Mouse (Mus musculus) kidney, postnatal 4 days (tissue): ENCODE results near the gene Cbx4.

Experiments
- DNase-seq, 2 experiments: peaks; one replicate each; pipeline ENCODE4 v3.0.0; 2021; ENCODE audit warnings: mixed read lengths in 2 of 2

Cbx4 gene

GRCm38 (mm10) chr11:119084446-119085278 is 1.4 kb downstream of the Cbx4 start:
- peak; percentile 64 to 73 for DNase-seq

DNA sequence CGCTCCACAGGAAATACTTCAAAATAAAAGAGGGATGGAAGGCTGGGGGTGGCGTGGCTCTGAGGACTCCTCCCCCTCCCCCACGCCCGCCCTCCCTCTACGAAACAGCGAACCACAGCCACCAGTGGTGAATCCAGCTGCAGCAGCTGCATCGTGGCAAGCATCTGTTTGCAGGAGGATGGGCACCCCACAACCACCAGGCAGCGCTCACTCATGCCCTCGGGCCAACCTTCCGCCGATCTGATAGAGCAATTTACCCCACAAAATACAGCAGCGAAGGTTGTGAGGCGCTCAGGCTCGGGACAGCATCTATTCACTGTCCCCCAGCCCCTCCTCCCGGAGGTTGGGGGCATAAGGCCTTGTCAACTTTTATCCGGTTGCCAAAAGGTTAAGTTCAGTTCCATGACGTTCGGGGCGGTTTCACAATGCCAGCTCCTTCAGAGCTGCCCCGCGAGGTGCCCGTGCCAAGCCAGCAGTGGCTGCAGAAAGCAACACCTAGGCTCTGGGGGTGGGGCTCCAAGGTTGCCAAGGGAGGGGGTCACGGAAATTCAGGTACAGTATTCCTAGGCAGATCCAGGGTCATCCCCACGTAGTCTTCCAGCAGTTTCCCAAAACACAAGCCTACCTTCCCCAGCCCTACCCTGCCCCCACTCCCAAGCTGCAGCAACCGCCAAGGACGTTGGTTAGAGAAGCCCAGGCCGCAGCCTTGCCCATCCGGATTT is 2.1 kb downstream of the Cbx4 start:
- peak; percentile 62 to 74 for DNase-seq

- DNase-seq = peak; percentile 17 to 46
These were observed 3.1 kb downstream of the Cbx4 start for GRCm38 (mm10) chr11:119082638-119083599.

- peak; percentile 66 for DNase-seq
These were observed 4.0 kb downstream of the Cbx4 start for GRCm38 (mm10) chr11:119081839-119082637.

- DNase-seq = no peak
These were observed 4.7 kb downstream of the Cbx4 start for GRCm38 (mm10) chr11:119081148-119081838.

- no peak for DNase-seq
These were observed 5.4 kb downstream of the Cbx4 start for GRCm38 (mm10) chr11:119080461-119081147.

GRCm38 (mm10) chr11:119079445-119079837 is 6.6 kb downstream of the Cbx4 start:
- DNase-seq = no peak

- DNase-seq = peak; percentile 68 to 77
These were observed 7.2 kb downstream of the Cbx4 start for GRCm38 (mm10) chr11:119078691-119079444.

GRCm38 (mm10) chr11:119077755-119078154 is 8.3 kb downstream of the Cbx4 start:
- DNase-seq = no peak

DNA sequence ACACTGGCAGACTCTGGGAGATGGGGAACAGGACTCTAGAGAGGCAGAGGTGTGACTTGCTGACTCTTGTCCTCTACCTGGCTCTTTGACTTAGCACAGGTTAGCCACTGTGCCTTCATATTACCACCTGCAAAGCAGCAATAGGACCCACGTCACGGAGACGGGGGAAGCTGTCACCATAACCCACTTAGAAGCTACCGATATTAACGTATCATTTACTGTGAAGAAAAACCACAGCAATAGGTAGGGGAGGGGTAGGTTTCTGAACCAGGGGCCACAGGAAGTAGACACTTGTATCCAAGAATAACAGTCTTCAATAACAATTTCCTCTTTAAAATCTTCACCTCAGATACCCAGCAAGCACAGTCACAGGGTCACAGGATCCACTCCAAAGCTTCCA is 10.2 kb downstream of the Cbx4 start:
- DNase-seq = no peak

DNA sequence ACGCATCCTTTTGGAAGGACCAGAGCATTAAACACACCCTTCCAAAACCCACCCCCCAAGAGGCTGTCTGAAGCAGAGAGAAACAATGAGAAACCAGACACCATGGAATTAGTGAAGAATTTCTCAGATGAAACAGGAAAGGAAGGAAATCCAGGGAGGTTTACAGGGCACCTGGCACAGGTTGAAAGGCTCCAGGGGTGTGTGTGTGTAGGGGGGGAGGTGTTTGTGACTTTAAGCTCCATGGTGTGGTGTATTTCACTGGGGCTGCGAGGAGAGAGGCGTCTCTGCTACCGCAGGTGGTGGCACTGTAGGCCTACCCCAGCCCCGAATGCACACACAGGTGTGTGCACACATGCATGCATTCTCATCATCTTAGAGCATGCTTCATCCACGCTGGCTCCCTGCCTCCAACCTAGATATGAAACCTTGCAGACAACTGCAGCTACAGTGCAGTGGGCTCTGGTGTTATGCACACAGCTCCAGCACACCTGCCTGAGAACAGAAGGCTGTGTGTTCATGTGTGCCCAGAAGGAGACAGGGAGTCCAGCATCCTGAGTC is 12.1 kb downstream of the Cbx4 start:
- DNase-seq = no peak

- DNase-seq = no peak
These were observed 13.0 kb downstream of the Cbx4 start for GRCm38 (mm10) chr11:119072986-119073385.

DNA sequence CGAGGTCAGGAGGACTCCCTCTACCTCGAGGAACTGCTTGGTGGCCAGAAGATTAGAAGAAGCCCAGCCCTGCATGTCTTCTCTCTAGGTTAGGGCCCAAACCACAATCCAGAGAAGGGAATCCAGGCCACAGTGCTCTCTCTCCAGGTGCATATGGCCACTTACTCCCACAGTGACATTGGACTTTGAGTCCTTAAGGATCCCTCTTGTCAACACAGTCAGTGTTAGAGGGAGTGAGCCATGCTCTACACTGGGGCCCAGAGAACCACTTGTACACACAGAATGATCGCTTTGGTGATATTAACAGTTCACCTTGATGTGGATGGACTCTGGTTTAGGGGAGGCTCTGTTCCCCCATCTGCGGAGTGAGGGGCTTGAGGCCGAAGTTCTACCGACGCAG is 13.8 kb downstream of the Cbx4 start:
- DNase-seq = no peak

- no peak for DNase-seq
These were observed 19.2 kb downstream of the Cbx4 start for GRCm38 (mm10) chr11:119066841-119067240.

DNA sequence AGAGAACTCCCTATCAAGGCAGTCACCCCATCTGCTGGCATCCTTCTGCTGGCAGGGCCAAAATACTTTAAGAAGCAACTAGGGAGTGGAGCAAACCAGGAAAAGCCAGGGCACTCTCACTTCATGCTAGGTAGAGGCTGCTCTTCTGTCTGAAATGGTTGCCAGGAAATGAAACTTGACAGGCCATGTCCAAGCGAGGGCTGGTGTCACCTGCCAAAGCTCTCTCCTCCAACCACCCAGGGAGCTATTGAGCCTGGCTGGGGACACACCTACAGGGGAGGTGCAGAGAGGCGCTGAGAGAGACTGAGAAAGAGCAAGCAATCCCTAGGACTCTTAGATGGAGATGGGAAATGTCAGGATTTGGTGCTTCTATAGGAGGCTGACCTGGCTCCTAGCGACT is 26.8 kb downstream of the Cbx4 start:
- DNase-seq = no peak

DNA sequence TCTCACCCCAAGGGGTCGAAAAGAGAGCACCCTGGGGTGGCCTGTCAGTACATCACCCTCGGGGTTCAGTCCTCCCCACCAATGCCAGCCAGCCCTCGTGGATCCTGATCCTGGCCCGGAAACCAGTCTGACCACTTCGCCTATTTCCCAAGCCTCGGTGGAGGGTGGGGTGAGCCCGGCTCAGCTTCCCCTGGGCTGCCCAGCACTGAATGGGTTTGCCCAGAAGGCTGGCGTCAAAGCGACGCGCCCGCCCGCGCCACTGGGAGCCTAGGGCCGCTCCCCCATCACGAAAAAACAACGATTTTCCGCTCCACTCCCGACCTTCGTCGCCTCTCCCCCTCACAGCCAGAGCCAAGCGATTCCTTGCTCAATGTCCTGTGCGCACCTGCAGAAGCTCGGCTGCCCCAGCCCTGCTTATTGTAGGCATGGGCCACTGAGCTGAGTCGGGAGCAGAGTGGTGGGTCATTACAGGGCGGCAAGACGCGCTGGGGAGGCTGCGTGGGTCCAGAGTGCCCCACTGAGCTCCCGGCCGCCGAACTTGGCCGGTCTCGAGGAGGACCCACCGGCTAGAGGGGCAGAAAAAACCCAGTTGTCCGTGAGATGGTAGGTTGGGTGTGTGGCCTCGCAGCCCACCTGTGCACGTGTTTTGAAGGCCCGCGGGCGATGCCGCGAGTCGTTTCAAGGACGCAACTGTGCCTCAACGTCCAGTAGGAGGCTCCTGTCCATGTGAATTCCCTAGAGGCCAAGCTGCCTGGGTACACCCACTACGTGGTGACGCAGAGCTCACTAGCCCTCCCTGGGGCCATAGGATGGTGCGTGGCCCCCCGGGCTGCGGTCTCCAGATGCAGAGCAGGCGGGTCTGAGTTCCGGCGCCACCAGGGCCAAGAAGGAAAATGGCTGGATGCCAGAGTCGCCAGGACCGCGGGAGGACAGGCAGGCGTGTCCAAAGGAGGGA is 27.7 kb downstream of the Cbx4 start:
- peak; percentile 61 to 75 for DNase-seq

DNA sequence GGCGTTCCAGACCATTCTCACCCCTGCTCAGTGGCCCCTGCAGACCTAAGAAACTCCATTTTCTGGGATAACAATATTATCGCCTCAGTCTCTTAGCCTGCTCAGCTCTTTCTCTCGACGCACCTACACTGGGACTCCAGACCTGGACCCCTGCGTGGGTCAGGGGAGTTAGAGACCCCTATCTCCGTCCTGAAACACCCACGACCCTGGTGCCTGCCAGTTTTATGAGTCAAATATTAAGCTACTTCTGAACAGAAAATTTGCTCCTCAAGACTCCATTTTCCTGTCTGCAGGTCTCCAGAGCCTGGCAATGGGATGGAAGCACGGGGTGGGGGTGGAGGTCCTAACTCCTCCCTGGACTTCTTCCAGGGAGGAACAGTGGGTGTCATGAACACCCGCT is 28.7 kb downstream of the Cbx4 start:
- DNase-seq = peak in 1 of 2 experiments; percentile 12
